Mouse (Mus musculus): ENCODE results near the gene Rhbdf2. TPM values are rescaled to one million over a fixed set of nuclear protein-coding genes. Genes with fewer than 3 reads are reported as not detected.

Rhbdf2 gene
- total RNA-seq, 1 experiment, result 29.3 TPM

DNA sequence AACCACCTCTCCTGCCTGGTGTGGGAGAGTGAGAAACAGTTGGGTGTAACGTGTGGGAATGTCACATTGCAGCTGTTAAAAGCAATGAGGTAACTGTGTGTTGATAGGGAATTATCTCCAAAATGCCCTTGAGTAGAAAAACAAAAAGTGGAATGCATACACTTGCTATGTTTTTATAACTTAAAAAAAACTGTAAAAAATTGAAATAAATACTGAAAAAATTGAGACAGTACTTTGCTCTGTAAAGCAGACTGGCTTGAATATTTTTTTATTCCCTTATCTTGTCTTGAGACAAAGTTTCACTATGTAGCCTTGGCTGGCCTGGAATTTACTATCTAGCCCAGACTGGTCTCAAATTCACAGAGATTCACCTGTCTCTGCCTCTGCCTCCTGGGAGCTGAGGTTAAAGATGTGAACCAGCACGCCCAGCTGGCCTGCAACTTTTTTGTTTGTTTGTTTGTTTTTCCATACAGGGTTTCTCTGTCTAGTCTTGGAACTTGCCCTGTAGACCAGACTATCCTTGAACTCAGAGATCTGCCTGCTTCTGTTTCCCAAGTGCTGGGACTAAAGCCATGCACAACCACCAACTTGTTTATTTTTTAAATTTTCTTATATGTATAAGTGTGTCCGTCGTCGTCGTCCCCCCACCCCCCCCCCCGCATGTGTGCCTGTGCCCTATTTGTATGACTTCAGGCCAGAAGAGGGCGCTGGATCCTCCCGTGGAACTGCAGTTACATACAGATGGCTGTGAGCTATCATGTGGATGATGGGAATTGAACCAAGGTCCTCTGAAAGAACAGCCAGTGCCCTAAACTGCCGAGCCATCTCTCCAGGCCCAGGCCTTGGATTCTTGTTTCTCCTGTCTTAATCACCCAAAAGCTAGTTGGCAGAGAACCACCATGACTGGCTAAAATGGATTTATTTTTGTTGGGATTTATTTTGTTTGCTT is 527 bp upstream of the Rhbdf2 start:
- Histone ChIP-seq H3K9me3 (ENCODE audit: control insufficient read depth, insufficient read depth, low read depth, low read length) (no peaks in the 10 kb centered on the region), H3K27ac (ENCODE audit: insufficient read depth, low read depth, low read length, poor library complexity, severe bottlenecking) (no peak overlapping the region; the same call in 1 of the 2 replicates), H3K4me3 (ENCODE audit: insufficient read depth in 1 of 2, low read depth in 1 of 2, low read length in 2 of 2, poor library complexity in 1 of 2, severe bottlenecking in 1 of 2) (no peak overlapping the region), H3K4me1 (ENCODE audit: control insufficient read depth in 2 of 2, insufficient read depth in 2 of 2, low read length in 2 of 2, poor library complexity in 1 of 2) (peaks cover 3 to 22% of the 10 kb centered on the region in 2 experiments; a peak in 3 of 4 replicates), H3K36me3 (ENCODE audit: control insufficient read depth, insufficient read depth, low read length, poor library complexity, severe bottlenecking) (no peaks in the 10 kb centered on the region), H3K9ac (ENCODE audit: insufficient read depth, low read depth, low read length, poor library complexity, severe bottlenecking) (no peak overlapping the region)
- no peak for DNase-seq (ENCODE audit: low read depth, low spot score)
- in situ Hi-C loops (cut with MboI; ENCODE audit: low sequenced_read_pairs in 2 of 2, unreplicated experiment in 2 of 2), result loop anchor here in 1 of 2 experiments (25.0 kb wide), 1 partner anchor 185 kb away; no protein-coding TSS in a partner anchor
- no peak for TF ChIP-seq HCFC1 (IDR thresholded peaks at IDR 0.05; ENCODE audit: borderline replicate concordance, insufficient read depth, low read length)
- no peak for TF ChIP-seq ZNF384 (IDR thresholded peaks at IDR 0.05; ENCODE audit: low read depth, low read length)
- no peak for TF ChIP-seq MAFK (IDR thresholded peaks at IDR 0.05; ENCODE audit: insufficient read depth, low read depth, low read length)
- no peak for TF ChIP-seq ZC3H11A (IDR thresholded peaks at IDR 0.05; ENCODE audit: borderline replicate concordance, low read depth, low read length)
- TF ChIP-seq CHD2 (IDR thresholded peaks at IDR 0.05; ENCODE audit: low read depth, low read length), result no peak

DNA sequence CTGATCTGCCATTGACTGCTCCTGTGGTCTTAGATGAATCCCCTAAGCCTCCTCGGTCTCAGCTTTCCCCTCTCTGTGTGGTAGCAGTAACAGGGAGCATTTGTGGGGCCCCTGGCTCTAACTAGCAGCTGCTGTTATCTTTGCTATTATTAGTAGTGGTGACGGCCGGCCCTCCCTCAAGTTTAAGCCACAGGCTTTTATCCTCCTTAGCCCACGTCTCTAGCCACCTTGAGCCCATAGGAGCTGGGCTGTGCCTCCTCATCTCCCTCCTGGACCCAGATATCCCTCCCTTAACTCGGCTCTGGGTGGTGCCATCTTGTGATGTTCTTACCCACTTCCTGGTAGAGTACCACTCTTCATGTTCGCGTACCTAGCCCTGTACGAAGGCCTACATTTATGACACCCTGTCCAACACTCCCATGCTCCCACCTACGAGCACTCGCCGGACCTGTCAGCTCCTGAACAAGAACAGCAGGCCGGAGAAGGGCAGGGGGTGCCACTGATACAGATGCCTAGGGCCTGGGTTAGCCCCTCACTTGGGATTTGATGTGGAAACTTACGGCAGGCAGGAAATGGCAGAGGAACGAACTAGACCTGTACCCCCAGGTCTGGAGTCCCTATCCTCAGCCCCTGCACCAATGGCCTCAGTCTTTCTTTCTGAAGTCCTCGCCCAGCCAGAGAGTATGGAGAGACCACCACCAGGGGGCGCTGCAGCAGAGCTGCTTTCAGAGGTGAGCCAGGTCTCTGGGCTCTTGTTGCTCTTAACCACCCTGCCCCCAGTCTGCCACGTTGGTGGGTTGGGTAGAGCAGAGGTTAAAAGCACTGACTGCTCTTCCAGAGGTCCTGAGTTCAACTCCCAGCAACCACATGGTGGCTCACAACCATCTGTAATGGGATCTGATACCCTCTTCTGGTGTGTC is 1.5 kb downstream of the Rhbdf2 start:
- no peak overlapping the region for H3K4me3 ChIP-seq (ENCODE audit: insufficient read depth in 1 of 2, low read depth in 1 of 2, low read length in 2 of 2, poor library complexity in 1 of 2, severe bottlenecking in 1 of 2)
- peaks cover 7 to 34% of the 10 kb centered on the region in 2 experiments; a peak in 3 of 4 replicates for H3K4me1 ChIP-seq (ENCODE audit: control insufficient read depth in 2 of 2, insufficient read depth in 2 of 2, low read length in 2 of 2, poor library complexity in 1 of 2)

DNA sequence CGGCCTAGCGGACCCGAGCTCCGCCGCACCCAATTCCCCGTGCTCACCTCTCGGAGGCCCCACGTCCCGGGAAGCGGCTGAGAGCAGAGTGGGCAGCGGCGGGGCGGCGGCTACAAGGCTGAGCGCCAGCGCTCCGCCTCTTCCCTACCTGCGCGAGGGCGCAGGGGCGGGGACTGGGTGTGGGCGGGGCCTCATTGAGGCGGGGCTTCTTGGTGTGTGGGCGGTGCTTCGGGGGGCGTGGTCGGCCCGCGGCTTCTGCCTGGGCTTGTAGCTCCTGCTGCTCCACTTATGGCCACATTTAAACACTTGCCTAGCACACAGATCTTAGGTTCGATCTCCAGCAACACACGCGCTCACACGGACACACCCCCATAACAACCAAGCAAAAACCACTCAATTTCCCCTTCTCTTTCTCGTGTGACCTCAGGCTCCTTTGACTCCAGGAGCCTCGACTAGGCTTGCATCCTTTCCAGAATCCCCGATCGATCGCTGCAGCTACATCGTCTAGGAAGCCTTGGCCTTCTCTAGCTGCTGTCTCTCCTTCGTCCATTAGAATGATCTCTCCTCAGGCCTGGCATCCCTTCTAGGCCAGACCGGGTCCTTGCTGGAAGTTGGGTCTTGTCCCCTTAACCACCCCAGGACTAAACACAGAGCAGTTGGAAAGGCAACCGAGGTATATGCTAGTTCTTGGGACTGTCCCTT is 2.5 kb downstream of the Rhbdf2 start:
- no peaks in the 10 kb centered on the region for H3K36me3 ChIP-seq (ENCODE audit: control insufficient read depth, insufficient read depth, low read length, poor library complexity, severe bottlenecking)
- peak overlapping the region; percentile 78 for H3K27ac ChIP-seq (ENCODE audit: insufficient read depth, low read depth, low read length, poor library complexity, severe bottlenecking)
- TF ChIP-seq ZC3H11A (IDR thresholded peaks at IDR 0.05; ENCODE audit: borderline replicate concordance, low read depth, low read length) (no peak), MAFK (IDR thresholded peaks at IDR 0.05; ENCODE audit: insufficient read depth, low read depth, low read length) (no peak), CHD2 (IDR thresholded peaks at IDR 0.05; ENCODE audit: low read depth, low read length) (no peak), HCFC1 (IDR thresholded peaks at IDR 0.05; ENCODE audit: borderline replicate concordance, insufficient read depth, low read length) (no peak), ZNF384 (IDR thresholded peaks at IDR 0.05; ENCODE audit: low read depth, low read length) (no peak)
- peak overlapping the region; percentile 85 for H3K9ac ChIP-seq (ENCODE audit: insufficient read depth, low read depth, low read length, poor library complexity, severe bottlenecking)
- peaks cover 7 to 40% of the 10 kb centered on the region in 2 experiments; a peak in 3 of 4 replicates for H3K4me1 ChIP-seq (ENCODE audit: control insufficient read depth in 2 of 2, insufficient read depth in 2 of 2, low read length in 2 of 2, poor library complexity in 1 of 2)
- peak overlapping the region; percentile 80 to 92 for H3K4me3 ChIP-seq (ENCODE audit: insufficient read depth in 1 of 2, low read depth in 1 of 2, low read length in 2 of 2, poor library complexity in 1 of 2, severe bottlenecking in 1 of 2)
- no peaks in the 10 kb centered on the region for H3K9me3 ChIP-seq (ENCODE audit: control insufficient read depth, insufficient read depth, low read depth, low read length)
- in situ Hi-C loops (cut with MboI; ENCODE audit: low sequenced_read_pairs in 2 of 2, unreplicated experiment in 2 of 2), result no loop called here
- peak; percentile 74 for DNase-seq (ENCODE audit: low read depth, low spot score)

More for the DNA sequence above, 1.5 kb downstream of the Rhbdf2 start:
- Histone ChIP-seq H3K27ac (ENCODE audit: insufficient read depth, low read depth, low read length, poor library complexity, severe bottlenecking) (no peak overlapping the region; the same call in 1 of the 2 replicates), H3K9ac (ENCODE audit: insufficient read depth, low read depth, low read length, poor library complexity, severe bottlenecking) (peak overlapping the region; percentile 62; the same call in 1 of the 2 replicates), H3K9me3 (ENCODE audit: control insufficient read depth, insufficient read depth, low read depth, low read length) (no peaks in the 10 kb centered on the region), H3K36me3 (ENCODE audit: control insufficient read depth, insufficient read depth, low read length, poor library complexity, severe bottlenecking) (no peaks in the 10 kb centered on the region)
- TF ChIP-seq ZNF384 (IDR thresholded peaks at IDR 0.05; ENCODE audit: low read depth, low read length) (0 out of 2 replicates have a peak, but pooled peaks have one; percentile 5), ZC3H11A (IDR thresholded peaks at IDR 0.05; ENCODE audit: borderline replicate concordance, low read depth, low read length) (no peak), MAFK (IDR thresholded peaks at IDR 0.05; ENCODE audit: insufficient read depth, low read depth, low read length) (no peak)
- peak; percentile 87 for DNase-seq (ENCODE audit: low read depth, low spot score)
- in situ Hi-C loops (cut with MboI; ENCODE audit: low sequenced_read_pairs in 2 of 2, unreplicated experiment in 2 of 2), result loop anchor here in 1 of 2 experiments (25.0 kb wide), 1 partner anchor 187 kb away; no protein-coding TSS in a partner anchor

All from ES-E14 (cell line).